Mouse (Mus musculus): Measurements from ENCODE around the gene Tmprss13. TPM values are rescaled to one million over a fixed set of nuclear protein-coding genes. Genes with fewer than 3 reads are reported as not detected.

Gene Tmprss13
- polyA plus RNA-seq, 1 experiment from 2014 or later, result 0.19 TPM

- ATAC-seq (ENCODE audit: low FRiP score), result no peak
Observed at GRCm38 (mm10) chr9:45395796-45396195, 76.9 kb downstream of the Tmprss13 start.

More at GRCm38 (mm10) chr9:45395796-45396195, 76.9 kb downstream of the Tmprss13 start:
- no peaks in the 10 kb centered on the region for H3K27me3 ChIP-seq (ENCODE audit: control insufficient read depth, insufficient read depth, low read length)
- H3K4me2 ChIP-seq (replicated peaks; ENCODE audit: low read depth, low read length), result no peak overlapping the region
- H3K36me3 ChIP-seq (ENCODE audit: control insufficient read depth, insufficient read depth, low read length), result no peaks in the 10 kb centered on the region
- no peaks in the 10 kb centered on the region for H3K4me1 ChIP-seq (replicated peaks; ENCODE audit: control insufficient read depth, insufficient read depth, low read length)
- H3K9ac ChIP-seq (ENCODE audit: low read depth, low read length), result no peak overlapping the region
- no peak for DNase-seq (ENCODE audit: low spot score)
- no peak overlapping the region for H3K27ac ChIP-seq (ENCODE audit: low read depth, low read length)
- no peaks in the 10 kb centered on the region for H3K9me3 ChIP-seq (ENCODE audit: control insufficient read depth, low read length)
- H3K4me3 ChIP-seq (ENCODE audit: low read depth, low read length), result no peak overlapping the region
- 57% methylated on average over 3 of the region's 3 CpGs for WGBS

Other genes with a start within 250 kb of the Tmprss13 start
- 0.31 and 0.36 TPM in 2 replicates for gene Jaml, start 239.9 kb upstream of the Tmprss13 start, polyA plus RNA-seq (2014; fragmentation: Nextera tagmentation; extraction: Ambion mirVana)
- 3.8 and 4.7 TPM in 2 replicates for gene Scn2b, start 201.3 kb upstream of the Tmprss13 start, polyA plus RNA-seq (2014; fragmentation: Nextera tagmentation; extraction: Ambion mirVana)
- gene Scn4b, start 180.7 kb upstream of the Tmprss13 start, polyA plus RNA-seq (2014; fragmentation: Nextera tagmentation; extraction: Ambion mirVana), result 0.12 and 0.14 TPM in 2 replicates
- not detected in 2 replicates for gene BC049352, start 137.1 kb upstream of the Tmprss13 start, polyA plus RNA-seq (2014; fragmentation: Nextera tagmentation; extraction: Ambion mirVana)
- 0.15 TPM in 1 of 2 replicates, not detected in the other for gene Tmprss4, start 115.0 kb upstream of the Tmprss13 start, polyA plus RNA-seq (2014; fragmentation: Nextera tagmentation; extraction: Ambion mirVana)
- gene Il10ra, start 50.0 kb upstream of the Tmprss13 start, polyA plus RNA-seq (2014; fragmentation: Nextera tagmentation; extraction: Ambion mirVana), result 0.49 and 0.51 TPM in 2 replicates
- gene Fxyd6, start 51.1 kb downstream of the Tmprss13 start, polyA plus RNA-seq (2014; fragmentation: Nextera tagmentation; extraction: Ambion mirVana), result 108 and 111 TPM in 2 replicates
- 1.0 and 1.5 TPM in 2 replicates for gene Fxyd2, start 80.6 kb downstream of the Tmprss13 start, polyA plus RNA-seq (2014; fragmentation: Nextera tagmentation; extraction: Ambion mirVana)
- 0.52 and 0.80 TPM in 2 replicates for gene Dscaml1, start 107.5 kb downstream of the Tmprss13 start, polyA plus RNA-seq (2014; fragmentation: Nextera tagmentation; extraction: Ambion mirVana)

Data from hindbrain, embryonic 11.5 days (tissue).